Mouse (Mus musculus): ENCODE measurements around the gene Schip1. TPM values are rescaled to one million over a fixed set of nuclear protein-coding genes. Genes with fewer than 3 reads are reported as not detected.
A peak's percentile ranks its signal among the peaks of the same experiment; 100 is the strongest.

Gene Schip1
- polyA plus RNA-seq, 1 experiment, result 0.11 TPM

DNA sequence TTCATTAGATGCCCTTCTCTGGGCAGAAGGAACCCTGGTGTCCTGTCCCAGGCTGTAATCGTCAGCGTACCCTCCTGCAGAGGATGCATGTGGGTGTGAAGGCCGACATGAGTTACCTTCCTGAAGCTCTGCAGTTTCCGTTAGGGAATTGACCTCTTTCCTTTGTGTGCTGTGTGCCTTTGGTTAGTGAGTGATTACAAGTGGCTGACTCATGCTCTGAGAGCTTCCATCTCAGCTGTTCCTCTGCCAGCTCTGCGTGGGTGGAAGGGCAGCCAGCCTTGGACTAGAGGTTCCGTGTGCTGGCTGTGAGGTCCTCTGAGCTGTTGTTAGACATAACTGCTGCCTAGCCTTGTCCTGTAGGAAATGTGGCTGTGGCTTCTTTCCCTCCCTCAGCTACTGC is 444.0 kb downstream of the Schip1 start:
- TF ChIP-seq GATA1 (IDR thresholded peaks at IDR 0.05; ENCODE audit: low read length), result no peak
- TF ChIP-seq TAL1 (IDR thresholded peaks at IDR 0.05; ENCODE audit: low read length), result no peak
- no peaks in the 10 kb centered on the region for H3K27me3 ChIP-seq (ENCODE audit: control insufficient read depth)
- H3K4me3 ChIP-seq (replicated peaks), result no peak overlapping the region
- peaks cover 35% of the 10 kb centered on the region for H3K4me1 ChIP-seq (ENCODE audit: control insufficient read depth)
- no peaks in the 10 kb centered on the region for H3K36me3 ChIP-seq (ENCODE audit: control insufficient read depth)
- no peaks in the 10 kb centered on the region for H3K9me3 ChIP-seq (ENCODE audit: control insufficient read depth, low read length)

DNA sequence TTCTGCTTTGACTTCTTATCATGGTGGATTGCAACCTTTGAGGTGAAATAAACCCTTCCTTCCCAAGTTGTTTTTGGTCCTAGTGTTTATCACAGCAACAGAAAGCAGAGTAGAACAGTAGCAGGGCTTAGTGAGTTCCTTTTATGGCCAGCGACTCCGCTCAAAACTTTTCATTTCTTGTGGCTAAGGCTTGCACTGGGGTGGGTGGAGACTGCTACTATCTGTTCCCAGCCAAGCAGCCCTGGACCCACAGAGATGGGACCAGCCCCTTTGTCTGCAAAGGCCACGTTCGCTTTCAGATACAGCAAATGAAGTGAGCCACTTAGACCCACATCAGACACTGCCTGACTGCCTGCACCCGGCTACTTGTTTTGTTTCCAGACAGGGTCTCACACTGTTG is 446.3 kb downstream of the Schip1 start:
- Histone ChIP-seq H3K27me3 (ENCODE audit: control insufficient read depth) (no peaks in the 10 kb centered on the region), H3K4me1 (ENCODE audit: control insufficient read depth) (peaks cover 35% of the 10 kb centered on the region), H3K9me3 (ENCODE audit: control insufficient read depth, low read length) (no peaks in the 10 kb centered on the region), H3K36me3 (ENCODE audit: control insufficient read depth) (no peaks in the 10 kb centered on the region), H3K4me3 (replicated peaks) (peak overlapping the region; percentile 3)
- TF ChIP-seq GATA1 (IDR thresholded peaks at IDR 0.05; ENCODE audit: low read length) (no peak), TAL1 (IDR thresholded peaks at IDR 0.05; ENCODE audit: low read length) (no peak)

DNA sequence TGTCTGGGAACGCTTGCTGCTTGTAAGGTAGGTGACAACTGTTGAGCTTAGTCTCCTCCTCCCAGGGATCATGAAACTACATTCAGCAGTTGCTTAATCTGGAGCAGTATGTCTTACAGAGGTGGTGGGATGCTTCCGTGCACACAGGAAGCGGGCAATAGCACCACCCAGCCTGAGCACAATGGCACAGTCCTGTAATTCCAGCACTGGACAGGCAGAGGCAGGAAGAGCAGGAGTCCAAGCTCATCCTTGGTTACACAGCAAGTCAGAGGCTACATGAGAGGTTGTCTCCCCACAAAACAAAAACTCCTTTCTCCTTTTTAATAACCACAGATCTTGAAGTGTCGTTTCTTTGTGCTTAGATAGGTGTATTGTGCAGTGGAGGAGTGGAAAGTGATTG is 447.1 kb downstream of the Schip1 start:
- no peak for TF ChIP-seq GATA1 (IDR thresholded peaks at IDR 0.05; ENCODE audit: low read length)
- TF ChIP-seq TAL1 (IDR thresholded peaks at IDR 0.05; ENCODE audit: low read length), result no peak
- peaks cover 35% of the 10 kb centered on the region for H3K4me1 ChIP-seq (ENCODE audit: control insufficient read depth)
- H3K4me3 ChIP-seq (replicated peaks), result no peak overlapping the region

DNA sequence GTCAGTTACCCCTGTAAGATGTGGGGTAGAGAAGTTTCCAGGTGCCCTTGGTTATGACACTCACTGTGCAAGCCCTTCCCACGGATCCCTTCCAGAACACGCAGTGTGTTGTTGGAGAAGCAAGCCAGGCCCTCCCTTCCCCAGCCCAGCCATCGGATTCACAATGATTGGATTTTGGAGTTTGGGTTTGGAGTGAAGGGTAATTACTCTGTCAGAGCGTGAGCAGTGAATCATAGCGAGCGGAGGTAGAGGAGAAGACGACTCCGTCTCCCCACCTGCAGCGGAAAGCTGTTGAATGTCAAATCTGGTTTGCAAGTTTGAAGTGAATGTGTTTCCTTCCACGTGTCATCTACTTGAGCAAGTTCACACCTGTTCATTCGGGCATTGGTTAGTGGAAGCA is 447.7 kb downstream of the Schip1 start:
- H3K36me3 ChIP-seq (ENCODE audit: control insufficient read depth), result no peaks in the 10 kb centered on the region
- H3K27me3 ChIP-seq (ENCODE audit: control insufficient read depth), result no peaks in the 10 kb centered on the region
- no peaks in the 10 kb centered on the region for H3K9me3 ChIP-seq (ENCODE audit: control insufficient read depth, low read length)
- H3K4me3 ChIP-seq (replicated peaks), result no peak overlapping the region
- H3K4me1 ChIP-seq (ENCODE audit: control insufficient read depth), result peaks cover 32% of the 10 kb centered on the region
- TF ChIP-seq GATA1 (IDR thresholded peaks at IDR 0.05; ENCODE audit: low read length) (no peak), TAL1 (IDR thresholded peaks at IDR 0.05; ENCODE audit: low read length) (no peak)

More for the DNA sequence above, 447.1 kb downstream of the Schip1 start:
- no peaks in the 10 kb centered on the region for H3K27me3 ChIP-seq (ENCODE audit: control insufficient read depth)
- no peaks in the 10 kb centered on the region for H3K36me3 ChIP-seq (ENCODE audit: control insufficient read depth)
- H3K9me3 ChIP-seq (ENCODE audit: control insufficient read depth, low read length), result no peaks in the 10 kb centered on the region

DNA sequence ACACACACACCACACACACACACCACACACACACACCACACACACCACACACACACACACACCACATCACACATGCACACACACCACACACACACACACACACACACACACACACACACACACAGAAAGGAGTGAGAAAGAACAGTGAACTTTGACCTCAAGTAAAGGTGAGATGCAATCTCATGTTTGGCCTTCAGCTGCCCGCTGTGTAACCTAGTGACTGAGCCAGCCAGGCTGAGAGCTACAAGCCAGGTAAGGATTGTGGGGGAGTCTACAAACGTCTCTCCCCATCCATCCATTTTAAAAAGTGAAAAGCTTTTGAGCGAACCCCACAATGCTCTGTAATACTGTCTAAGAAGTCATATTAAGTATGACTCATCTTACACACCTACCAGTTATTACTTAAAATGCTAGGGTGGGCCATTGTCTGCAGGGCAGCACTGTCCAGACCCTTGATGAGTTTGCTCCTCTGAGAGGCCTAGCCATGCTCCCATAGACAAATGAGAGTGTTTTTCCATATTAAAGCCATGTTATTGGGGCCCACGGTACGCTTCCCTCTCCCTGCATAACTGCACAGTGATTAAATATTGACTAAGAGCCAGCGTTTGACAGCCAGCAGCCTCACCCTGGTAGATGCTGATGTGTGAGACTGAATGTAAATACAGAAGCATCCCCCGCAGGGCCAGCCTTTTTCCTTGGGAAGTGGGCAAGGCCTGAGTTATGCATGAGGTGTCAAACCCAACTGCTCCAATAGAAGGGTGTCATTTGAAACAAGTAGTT is 448.9 kb downstream of the Schip1 start:
- Histone ChIP-seq H3K4me3 (replicated peaks) (no peak overlapping the region), H3K36me3 (ENCODE audit: control insufficient read depth) (no peaks in the 10 kb centered on the region), H3K27me3 (ENCODE audit: control insufficient read depth) (no peaks in the 10 kb centered on the region), H3K4me1 (ENCODE audit: control insufficient read depth) (peaks cover 28% of the 10 kb centered on the region), H3K9me3 (ENCODE audit: control insufficient read depth, low read length) (no peaks in the 10 kb centered on the region)
- TF ChIP-seq TAL1 (IDR thresholded peaks at IDR 0.05; ENCODE audit: low read length) (no peak), GATA1 (IDR thresholded peaks at IDR 0.05; ENCODE audit: low read length) (no peak)

DNA sequence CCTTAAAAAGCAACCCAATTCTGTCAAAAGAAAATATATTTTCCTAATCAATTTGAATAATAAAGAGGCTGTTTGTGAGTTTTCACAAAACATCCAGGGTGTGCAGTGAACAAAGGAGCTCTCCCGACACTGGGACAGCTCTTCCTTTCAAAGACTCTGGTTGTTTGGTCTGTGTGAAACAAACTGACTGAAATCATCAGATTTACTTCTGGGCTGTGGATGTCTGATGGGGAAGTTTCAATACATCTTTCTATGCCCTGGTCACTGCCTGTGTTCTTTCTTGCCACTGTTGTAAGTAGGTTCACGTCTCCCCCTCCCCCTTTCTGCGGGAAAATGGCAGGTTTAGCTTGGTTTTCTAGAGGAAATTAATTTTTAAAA is 449.5 kb downstream of the Schip1 start:
- H3K4me3 ChIP-seq (replicated peaks), result no peak overlapping the region
- peaks cover 23% of the 10 kb centered on the region for H3K4me1 ChIP-seq (ENCODE audit: control insufficient read depth)
- no peak for TF ChIP-seq TAL1 (IDR thresholded peaks at IDR 0.05; ENCODE audit: low read length)
- TF ChIP-seq GATA1 (IDR thresholded peaks at IDR 0.05; ENCODE audit: low read length), result no peak

DNA sequence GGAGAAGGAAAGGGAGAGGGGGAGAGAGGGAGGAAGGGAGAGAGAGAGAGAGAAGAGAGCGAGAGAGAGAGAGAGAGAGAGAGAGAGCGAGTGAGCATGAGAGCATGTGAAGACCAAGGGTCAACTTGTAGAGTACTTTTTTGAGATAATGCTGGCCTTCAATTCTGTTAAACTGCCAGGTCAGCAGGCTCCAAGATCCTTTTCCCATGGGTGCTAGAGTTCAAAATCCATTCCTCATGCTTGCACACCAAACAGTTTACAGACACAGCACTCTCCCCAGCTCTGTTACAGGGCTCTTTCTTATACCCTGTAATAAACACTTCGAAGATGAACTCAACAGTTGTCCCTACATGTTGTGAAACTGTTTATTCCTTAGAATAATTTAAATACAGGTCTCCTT is 450.1 kb downstream of the Schip1 start:
- H3K9me3 ChIP-seq (ENCODE audit: control insufficient read depth, low read length), result no peaks in the 10 kb centered on the region
- H3K36me3 ChIP-seq (ENCODE audit: control insufficient read depth), result no peaks in the 10 kb centered on the region
- H3K4me1 ChIP-seq (ENCODE audit: control insufficient read depth), result peaks cover 19% of the 10 kb centered on the region
- H3K4me3 ChIP-seq (replicated peaks), result no peak overlapping the region
- TF ChIP-seq TAL1 (IDR thresholded peaks at IDR 0.05; ENCODE audit: low read length) (no peak), GATA1 (IDR thresholded peaks at IDR 0.05; ENCODE audit: low read length) (no peak)
- no peaks in the 10 kb centered on the region for H3K27me3 ChIP-seq (ENCODE audit: control insufficient read depth)

More for the DNA sequence above, 449.5 kb downstream of the Schip1 start:
- H3K9me3 ChIP-seq (ENCODE audit: control insufficient read depth, low read length), result no peaks in the 10 kb centered on the region
- no peaks in the 10 kb centered on the region for H3K36me3 ChIP-seq (ENCODE audit: control insufficient read depth)
- H3K27me3 ChIP-seq (ENCODE audit: control insufficient read depth), result no peaks in the 10 kb centered on the region

DNA sequence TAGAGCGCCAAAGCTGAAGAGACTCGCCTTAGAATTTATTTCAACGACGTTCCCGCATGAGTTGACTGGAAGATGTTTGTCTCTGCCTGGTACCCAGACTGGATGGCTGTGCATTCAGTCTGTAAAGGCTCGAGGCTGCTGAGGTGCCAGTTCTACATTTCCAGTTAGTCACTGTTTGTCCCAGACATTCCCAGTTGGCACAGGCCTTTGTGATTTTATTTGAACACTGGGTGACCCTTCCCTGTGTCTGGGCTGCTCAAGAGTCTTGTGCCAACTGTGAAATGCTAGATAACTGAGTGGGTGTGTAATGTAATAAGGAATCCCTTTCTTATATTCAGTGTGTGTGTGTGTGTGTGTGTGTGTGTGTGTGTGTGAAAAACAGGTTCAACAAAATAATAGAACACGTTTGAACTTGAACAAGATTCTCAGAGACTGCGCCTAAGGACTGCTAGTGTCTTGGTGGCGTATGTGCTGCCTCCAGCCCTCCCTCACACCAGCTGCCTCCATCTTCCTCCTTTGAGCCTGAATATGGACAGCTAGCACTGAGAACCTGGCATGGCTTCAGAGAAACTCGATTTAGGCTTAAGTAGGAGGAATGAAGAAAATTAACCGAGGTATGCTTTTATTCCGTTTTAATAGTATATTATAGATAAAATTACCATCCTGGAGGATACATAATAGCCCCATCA is 451.9 kb downstream of the Schip1 start:
- no peaks in the 10 kb centered on the region for H3K9me3 ChIP-seq (ENCODE audit: control insufficient read depth, low read length)
- no peaks in the 10 kb centered on the region for H3K36me3 ChIP-seq (ENCODE audit: control insufficient read depth)
- no peaks in the 10 kb centered on the region for H3K27me3 ChIP-seq (ENCODE audit: control insufficient read depth)
- H3K4me1 ChIP-seq (ENCODE audit: control insufficient read depth), result peaks cover 4% of the 10 kb centered on the region
- no peak overlapping the region for H3K4me3 ChIP-seq (replicated peaks)
- no peak for TF ChIP-seq GATA1 (IDR thresholded peaks at IDR 0.05; ENCODE audit: low read length)
- TF ChIP-seq TAL1 (IDR thresholded peaks at IDR 0.05; ENCODE audit: low read length), result no peak

DNA sequence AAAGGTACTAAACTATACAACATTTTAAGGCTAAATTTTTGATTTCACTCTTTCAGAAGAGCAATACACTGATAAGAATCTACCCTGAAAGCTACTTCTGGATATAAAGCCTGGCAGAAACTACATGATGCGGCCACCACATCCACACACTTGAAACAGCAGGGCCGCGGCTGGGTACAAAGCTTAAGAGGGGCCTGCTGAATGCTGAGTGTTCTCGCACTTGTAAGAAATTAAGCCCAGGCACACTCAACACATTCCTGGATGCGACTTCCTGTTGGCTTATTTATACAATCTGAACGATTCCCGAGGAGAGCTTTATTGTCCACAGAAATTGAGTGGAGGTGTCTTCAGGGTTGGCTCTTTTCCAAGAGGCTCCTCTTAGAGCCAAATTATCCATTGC is 452.6 kb downstream of the Schip1 start:
- H3K36me3 ChIP-seq (ENCODE audit: control insufficient read depth), result no peaks in the 10 kb centered on the region
- H3K4me3 ChIP-seq (replicated peaks), result no peak overlapping the region
- TF ChIP-seq GATA1 (IDR thresholded peaks at IDR 0.05; ENCODE audit: low read length) (no peak), TAL1 (IDR thresholded peaks at IDR 0.05; ENCODE audit: low read length) (no peak)
- no peaks in the 10 kb centered on the region for H3K27me3 ChIP-seq (ENCODE audit: control insufficient read depth)
- H3K9me3 ChIP-seq (ENCODE audit: control insufficient read depth, low read length), result no peaks in the 10 kb centered on the region
- no peaks in the 10 kb centered on the region for H3K4me1 ChIP-seq (ENCODE audit: control insufficient read depth)
